Mouse (Mus musculus): ENCODE results near the gene Srpk3. TPM values are rescaled to one million over a fixed set of nuclear protein-coding genes. Genes with fewer than 3 reads are reported as not detected.

The Srpk3 gene
- polyA plus RNA-seq, 1 experiment from 2014 or later = 2.2 TPM

DNA sequence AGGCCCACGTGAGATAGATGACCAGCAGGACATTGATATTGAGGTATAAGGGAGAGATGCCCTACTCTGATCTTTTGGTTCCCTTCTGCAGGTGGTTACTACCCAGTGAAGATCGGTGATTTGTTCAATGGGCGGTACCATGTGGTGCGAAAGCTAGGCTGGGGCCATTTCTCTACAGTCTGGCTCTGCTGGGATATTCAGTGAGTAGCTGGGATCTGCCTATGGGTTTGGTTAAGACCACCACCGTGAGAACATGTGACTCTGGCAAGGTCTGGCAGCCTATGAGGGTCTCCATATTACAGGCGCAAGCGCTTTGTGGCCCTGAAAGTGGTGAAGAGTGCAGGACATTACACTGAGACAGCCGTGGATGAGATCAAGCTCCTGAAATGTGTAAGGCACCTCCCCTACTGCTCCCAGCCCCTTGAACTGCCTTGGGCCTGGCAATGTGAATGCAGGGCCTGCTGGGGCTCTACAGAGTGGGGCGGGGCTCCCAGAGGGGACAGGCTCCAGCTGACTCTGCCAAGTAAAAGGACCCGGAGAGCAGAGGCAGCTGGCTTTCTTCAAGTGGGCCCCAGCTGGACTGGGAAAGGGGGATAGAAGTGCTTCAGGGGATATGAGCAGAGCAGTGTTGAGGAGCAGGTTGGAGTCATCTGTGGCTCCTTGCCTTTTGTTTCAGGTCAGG lies 738 bp downstream of the Srpk3 start:
- Histone ChIP-seq H3K27me3 (ENCODE audit: control insufficient read depth, insufficient read depth, low read length) (no peaks in the 10 kb centered on the region), H3K27ac (replicated peaks) (peak overlapping the region; percentile 24; the same call in 1 of the 2 replicates), H3K9me3 (ENCODE audit: control insufficient read depth, low read length) (no peaks in the 10 kb centered on the region), H3K4me2 (replicated peaks; ENCODE audit: low read depth) (no peak overlapping the region), H3K4me3 (ENCODE audit: low read depth, low read length) (no peak overlapping the region), H3K9ac (ENCODE audit: low read length) (no peak overlapping the region), H3K36me3 (ENCODE audit: control insufficient read depth, insufficient read depth, low read length) (no peaks in the 10 kb centered on the region), H3K4me1 (replicated peaks; ENCODE audit: control insufficient read depth, insufficient read depth) (no peaks in the 10 kb centered on the region)
- DNase-seq (ENCODE audit: low spot score) = no peak
- TF ChIP-seq CTCF (IDR thresholded peaks at IDR 0.05; ENCODE audit: low read depth) (no peak), EP300 (optimal IDR thresholded peaks at IDR 0.05) (no peak)
- WGBS = 58% methylated on average over 10 of the region's 10 CpGs
- ATAC-seq (ENCODE audit: low FRiP score, low TSS enrichment) = peak; percentile 54

DNA sequence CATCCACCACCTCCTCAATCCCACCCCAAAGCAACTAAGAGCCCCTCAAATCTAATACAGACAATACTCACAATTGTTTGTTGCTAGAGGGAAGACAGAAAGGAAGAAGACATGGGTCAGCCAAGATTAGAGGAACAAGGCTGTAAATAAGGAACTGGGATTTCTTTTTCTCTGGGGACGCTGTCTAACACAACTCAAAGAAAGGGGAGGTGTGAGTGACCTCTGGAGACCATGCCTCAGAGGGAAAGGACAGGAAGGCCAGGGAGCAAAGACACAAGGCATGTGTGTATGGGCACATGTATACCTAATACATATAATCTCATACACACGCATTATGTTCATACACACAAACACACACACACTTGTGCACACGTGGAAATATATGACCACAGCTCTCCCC lies 8.0 kb downstream of the Srpk3 start:
- TF ChIP-seq CTCF (IDR thresholded peaks at IDR 0.05; ENCODE audit: low read depth) (no peak), EP300 (optimal IDR thresholded peaks at IDR 0.05) (no peak)
- ATAC-seq (ENCODE audit: low FRiP score, low TSS enrichment) (no peak), DNase-seq (ENCODE audit: low spot score) (no peak)
- Histone ChIP-seq H3K4me3 (ENCODE audit: low read depth, low read length) (no peak overlapping the region), H3K9ac (ENCODE audit: low read length) (no peak overlapping the region), H3K27ac (replicated peaks) (no peak overlapping the region), H3K4me2 (replicated peaks; ENCODE audit: low read depth) (no peak overlapping the region), H3K27me3 (ENCODE audit: control insufficient read depth, insufficient read depth, low read length) (no peaks in the 10 kb centered on the region), H3K4me1 (replicated peaks; ENCODE audit: control insufficient read depth, insufficient read depth) (no peaks in the 10 kb centered on the region), H3K9me3 (ENCODE audit: control insufficient read depth, low read length) (no peaks in the 10 kb centered on the region), H3K36me3 (ENCODE audit: control insufficient read depth, insufficient read depth, low read length) (no peaks in the 10 kb centered on the region)
- 88% methylated on average over 3 of the region's 3 CpGs for WGBS

DNA sequence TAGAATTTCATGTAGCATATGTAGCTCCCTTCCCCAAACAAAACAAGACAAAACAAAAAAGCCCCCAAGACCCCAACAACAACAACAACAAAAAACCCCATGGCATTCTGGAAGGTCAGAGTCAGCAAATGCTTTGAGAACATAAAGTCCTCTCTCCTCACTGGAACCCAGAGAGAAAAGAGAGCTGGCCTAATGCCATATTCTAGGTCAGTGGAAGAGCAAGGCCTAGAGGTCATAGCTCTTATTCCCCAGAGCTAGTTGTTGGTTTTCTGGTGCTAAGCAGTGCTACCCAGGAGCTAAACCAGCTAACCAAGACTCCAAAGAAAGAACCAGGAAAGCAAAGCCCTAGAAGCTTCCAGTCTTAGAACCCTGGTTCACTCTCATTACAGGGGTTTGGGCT lies 11.5 kb downstream of the Srpk3 start:
- Histone ChIP-seq H3K27me3 (ENCODE audit: control insufficient read depth, insufficient read depth, low read length) (no peaks in the 10 kb centered on the region), H3K36me3 (ENCODE audit: control insufficient read depth, insufficient read depth, low read length) (no peaks in the 10 kb centered on the region), H3K4me2 (replicated peaks; ENCODE audit: low read depth) (peak overlapping the region; percentile 50), H3K9me3 (ENCODE audit: control insufficient read depth, low read length) (no peaks in the 10 kb centered on the region), H3K9ac (ENCODE audit: low read length) (peak overlapping the region; percentile 65), H3K27ac (replicated peaks) (0 out of 2 replicates have a peak overlapping the region, but pooled peaks have one; percentile 45), H3K4me1 (replicated peaks; ENCODE audit: control insufficient read depth, insufficient read depth) (no peaks in the 10 kb centered on the region), H3K4me3 (ENCODE audit: low read depth, low read length) (peak overlapping the region; percentile 56)
- DNase-seq (ENCODE audit: low spot score) = no peak
- no peak for ATAC-seq (ENCODE audit: low FRiP score, low TSS enrichment)
- TF ChIP-seq EP300 (optimal IDR thresholded peaks at IDR 0.05) = no peak
- TF ChIP-seq CTCF (IDR thresholded peaks at IDR 0.05; ENCODE audit: low read depth) = no peak

DNA sequence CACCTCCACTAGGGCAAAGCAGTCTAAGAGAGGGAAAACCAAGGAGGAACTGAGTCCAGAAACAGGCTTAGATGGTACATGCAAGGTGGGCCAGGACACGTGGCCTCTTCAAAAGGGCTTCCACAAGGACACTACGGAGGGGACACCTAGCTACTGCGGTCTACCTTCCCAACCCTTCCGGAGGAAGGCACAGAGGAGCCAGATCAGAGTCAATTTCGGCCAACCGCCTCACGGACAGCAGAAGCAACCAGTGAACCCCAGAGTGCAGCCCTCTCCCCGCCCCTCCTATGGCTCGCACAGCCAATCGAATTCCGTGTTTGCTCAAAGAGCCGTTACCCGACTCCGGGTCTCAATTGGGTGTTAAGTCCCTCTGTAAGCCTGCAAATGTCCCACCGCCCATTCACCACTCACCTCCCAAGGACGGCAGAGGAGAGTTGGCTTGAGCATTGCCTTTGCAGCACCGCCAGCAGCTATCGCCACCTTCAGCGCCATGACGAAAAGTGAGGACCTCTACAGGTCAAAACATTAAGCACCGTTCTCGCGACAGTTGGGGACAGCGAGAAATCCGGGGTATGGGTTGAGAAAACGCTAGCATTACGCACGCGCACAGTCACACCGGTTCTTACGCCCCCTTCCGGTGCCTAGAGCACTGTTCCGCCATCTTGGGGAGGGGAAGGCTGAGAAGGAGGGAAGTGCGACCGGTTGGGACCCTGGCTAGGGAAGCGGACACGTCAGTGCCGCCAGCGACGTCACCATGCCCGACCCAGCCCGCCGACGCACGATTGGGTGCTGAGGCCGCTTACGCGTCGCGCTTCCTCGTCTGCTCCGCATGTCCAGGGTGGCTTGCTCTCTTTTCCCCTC lies 12.4 kb downstream of the Srpk3 start, which contains the start of the genes Idh3g and Ssr4:
TSS of gene Idh3g (minus strand) at position 534 of the 861 bp plus-strand sequence.
TSS of gene Ssr4 (plus strand) at position 665 of the 861 bp plus-strand sequence.
- peak; percentile 92 for DNase-seq (ENCODE audit: low spot score)
- Histone ChIP-seq H3K4me3 (ENCODE audit: low read depth, low read length) (peak within 1 kb of the TSS; percentile 56), H3K4me2 (replicated peaks; ENCODE audit: low read depth) (peak within 1 kb of the TSS; percentile 59), H3K9ac (ENCODE audit: low read length) (peak within 1 kb of the TSS; percentile 77), H3K36me3 (ENCODE audit: control insufficient read depth, insufficient read depth, low read length) (no peaks in the 10 kb centered on the region), H3K27me3 (ENCODE audit: control insufficient read depth, insufficient read depth, low read length) (no peaks in the 10 kb centered on the region), H3K27ac (replicated peaks) (peak within 1 kb of the TSS; percentile 89), H3K9me3 (ENCODE audit: control insufficient read depth, low read length) (no peaks in the 10 kb centered on the region), H3K4me1 (replicated peaks; ENCODE audit: control insufficient read depth, insufficient read depth) (no peaks in the 10 kb centered on the region)
- peak; percentile 96 for ATAC-seq (ENCODE audit: low FRiP score, low TSS enrichment)
- 15% methylated on average over 51 of the region's 52 CpGs for WGBS
- peak; percentile 67 for TF ChIP-seq CTCF (IDR thresholded peaks at IDR 0.05; ENCODE audit: low read depth)
- TF ChIP-seq EP300 (optimal IDR thresholded peaks at IDR 0.05) = peak; percentile 96

DNA sequence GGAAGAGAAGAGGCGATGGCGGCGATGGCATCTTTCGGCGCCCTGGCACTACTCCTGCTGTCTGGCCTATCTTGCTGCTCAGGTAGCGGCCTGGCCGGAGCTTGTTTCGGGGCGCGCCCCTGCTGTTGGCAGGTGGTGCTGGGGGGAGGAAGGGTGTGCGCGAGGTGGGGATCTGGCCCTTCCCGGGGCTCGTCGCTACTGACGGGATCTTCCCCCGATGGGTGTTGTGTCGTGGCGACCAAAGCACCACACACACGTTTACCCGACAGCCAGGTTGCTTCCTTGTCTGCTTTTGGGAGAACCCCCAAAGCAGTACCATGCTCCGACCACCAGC lies 13.0 kb downstream of the Srpk3 start:
- no peaks in the 10 kb centered on the region for H3K9me3 ChIP-seq (ENCODE audit: control insufficient read depth, low read length)
- no peak for DNase-seq (ENCODE audit: low spot score)
- no peaks in the 10 kb centered on the region for H3K36me3 ChIP-seq (ENCODE audit: control insufficient read depth, insufficient read depth, low read length)
- ATAC-seq (ENCODE audit: low FRiP score, low TSS enrichment) = no peak
- H3K27me3 ChIP-seq (ENCODE audit: control insufficient read depth, insufficient read depth, low read length) = no peaks in the 10 kb centered on the region
- no peaks in the 10 kb centered on the region for H3K4me1 ChIP-seq (replicated peaks; ENCODE audit: control insufficient read depth, insufficient read depth)
- 14% methylated on average over 19 of the region's 22 CpGs for WGBS
- H3K4me2 ChIP-seq (replicated peaks; ENCODE audit: low read depth) = peak overlapping the region; percentile 59
- no peak for TF ChIP-seq CTCF (IDR thresholded peaks at IDR 0.05; ENCODE audit: low read depth)
- no peak for TF ChIP-seq EP300 (optimal IDR thresholded peaks at IDR 0.05)
- peak overlapping the region; percentile 89 for H3K27ac ChIP-seq (replicated peaks)
- H3K9ac ChIP-seq (ENCODE audit: low read length) = peak overlapping the region; percentile 77
- peak overlapping the region; percentile 56 for H3K4me3 ChIP-seq (ENCODE audit: low read depth, low read length)

DNA sequence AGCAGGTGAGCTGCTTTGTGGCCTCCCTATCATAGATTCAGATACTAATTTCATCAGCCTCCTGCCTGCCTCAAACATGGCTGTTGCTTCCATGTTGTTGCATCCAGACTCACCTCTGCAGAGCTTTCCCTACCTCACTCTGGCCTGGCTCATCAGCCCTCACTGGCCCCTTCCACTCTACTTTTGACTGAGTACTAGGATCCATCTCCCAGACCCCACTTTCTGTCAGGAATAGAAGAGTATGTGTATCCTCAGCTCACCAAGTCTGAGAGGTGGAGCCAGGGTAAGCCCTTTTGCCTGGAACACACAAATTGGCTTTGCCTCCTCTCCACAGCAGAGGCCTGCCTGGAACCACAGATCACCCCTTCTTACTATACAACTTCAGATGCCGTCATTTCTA lies 14.3 kb downstream of the Srpk3 start:
- no peak for ATAC-seq (ENCODE audit: low FRiP score, low TSS enrichment)
- Histone ChIP-seq H3K9ac (ENCODE audit: low read length) (no peak overlapping the region), H3K4me3 (ENCODE audit: low read depth, low read length) (no peak overlapping the region), H3K27ac (replicated peaks) (no peak overlapping the region), H3K4me1 (replicated peaks; ENCODE audit: control insufficient read depth, insufficient read depth) (no peaks in the 10 kb centered on the region), H3K4me2 (replicated peaks; ENCODE audit: low read depth) (peak overlapping the region; percentile 59), H3K36me3 (ENCODE audit: control insufficient read depth, insufficient read depth, low read length) (no peaks in the 10 kb centered on the region), H3K9me3 (ENCODE audit: control insufficient read depth, low read length) (no peaks in the 10 kb centered on the region), H3K27me3 (ENCODE audit: control insufficient read depth, insufficient read depth, low read length) (no peaks in the 10 kb centered on the region)
- DNase-seq (ENCODE audit: low spot score) = no peak
- TF ChIP-seq EP300 (optimal IDR thresholded peaks at IDR 0.05) (no peak), CTCF (IDR thresholded peaks at IDR 0.05; ENCODE audit: low read depth) (no peak)
- 86% methylated on average over 1 of the region's 1 CpGs for WGBS

All from stomach, postnatal 0 days (tissue).